Mouse (Mus musculus) embryonic fibroblast, embryonic 13.5 days (primary cell): ENCODE results near the gene D630045J12Rik. TPM values are rescaled to one million over a fixed set of nuclear protein-coding genes. Genes with fewer than 3 reads are reported as not detected.

Experiments used
- H3K27ac ChIP-seq: 2 replicates; pipeline ENCODE4 v1.5.1; 2012; ENCODE audit warnings: low read length, control low read depth, inconsistent platforms; ENCODE audit not compliant: insufficient read depth
- H3K4me1 ChIP-seq: 2 replicates; pipeline ENCODE4 v1.6.1; 2011; ENCODE audit warnings: low read length; ENCODE audit not compliant: control insufficient read depth, insufficient read depth
- H3K4me3 ChIP-seq: 2 replicates; pipeline ENCODE4 v1.5.1; 2011; ENCODE audit warnings: mild to moderate bottlenecking, control low read depth, low read length; ENCODE audit not compliant: insufficient read depth
- CTCF ChIP-seq: IDR thresholded peaks from 2 replicates; pipeline ENCODE4 v1.5.1; 2011; ENCODE audit warnings: mild to moderate bottlenecking, control low read depth, low read length, moderate library complexity, borderline replicate concordance; ENCODE audit not compliant: insufficient read depth
- POLR2A ChIP-seq: IDR thresholded peaks from 2 replicates; pipeline ENCODE4 v1.6.1; 2011; ENCODE audit warnings: low read depth, mild to moderate bottlenecking, control low read depth, low read length, moderate library complexity
- polyA plus RNA-seq: library from polyadenylated mRNA; stranded (reverse); fragments of >200 nt; gene quantifications from 2 replicates; pipeline ENCODE4 v1.2.4, GENCODE M21; 2011; ENCODE audit warnings: low read depth; ENCODE audit not compliant: missing spikeins, insufficient read length

D630045J12Rik gene
- polyA plus RNA-seq, 1 experiment, result 6.1 TPM

- no peak overlapping the region for H3K27ac ChIP-seq
- no peak for TF ChIP-seq POLR2A
- no peak for TF ChIP-seq CTCF
- H3K4me3 ChIP-seq, result no peak overlapping the region
- H3K4me1 ChIP-seq, result peaks cover 13% of the 10 kb centered on the region
These were observed 125.7 kb downstream of the D630045J12Rik start for GRCm38 (mm10) chr6:38128115-38128514.

GRCm38 (mm10) chr6:38125462-38125861 is 128.3 kb downstream of the D630045J12Rik start:
- Histone ChIP-seq H3K4me3 (no peak overlapping the region), H3K4me1 (no peaks in the 10 kb centered on the region), H3K27ac (no peak overlapping the region)
- TF ChIP-seq CTCF (no peak), POLR2A (no peak)

- Histone ChIP-seq H3K4me3 (no peak overlapping the region), H3K27ac (no peak overlapping the region), H3K4me1 (no peaks in the 10 kb centered on the region)
- TF ChIP-seq CTCF (no peak), POLR2A (no peak)
These were observed 128.9 kb downstream of the D630045J12Rik start for GRCm38 (mm10) chr6:38124882-38125281.

- H3K27ac ChIP-seq, result no peak within 1 kb of the TSS
- TF ChIP-seq CTCF (no peak), POLR2A (no peak)
- no peaks in the 10 kb centered on the region for H3K4me1 ChIP-seq
- no peak within 1 kb of the TSS for H3K4me3 ChIP-seq
These were observed 129.5 kb downstream of the D630045J12Rik start, which contains the start of gene Atp6v0a4 for GRCm38 (mm10) chr6:38124207-38124835. Gene Atp6v0a4 (minus strand): TSS chr6:38124586.

GRCm38 (mm10) chr6:38123471-38124206 is 130.2 kb downstream of the D630045J12Rik start:
- no peak for TF ChIP-seq CTCF
- no peak overlapping the region for H3K4me3 ChIP-seq
- H3K4me1 ChIP-seq, result no peaks in the 10 kb centered on the region
- H3K27ac ChIP-seq, result no peak overlapping the region

- Histone ChIP-seq H3K4me1 (no peaks in the 10 kb centered on the region), H3K4me3 (no peak overlapping the region), H3K27ac (no peak overlapping the region)
- TF ChIP-seq CTCF (no peak), POLR2A (no peak)
These were observed 131.0 kb downstream of the D630045J12Rik start for GRCm38 (mm10) chr6:38122791-38123190.

- TF ChIP-seq POLR2A, result no peak
- no peak for TF ChIP-seq CTCF
- Histone ChIP-seq H3K4me1 (no peaks in the 10 kb centered on the region), H3K4me3 (no peak overlapping the region), H3K27ac (no peak overlapping the region)
These were observed 132.0 kb downstream of the D630045J12Rik start for GRCm38 (mm10) chr6:38121843-38122242.

GRCm38 (mm10) chr6:38120681-38121371 is 133.0 kb downstream of the D630045J12Rik start:
- H3K4me3 ChIP-seq, result no peak overlapping the region
- H3K27ac ChIP-seq, result no peak overlapping the region
- TF ChIP-seq CTCF (no peak), POLR2A (no peak)
- H3K4me1 ChIP-seq, result peaks cover 3% of the 10 kb centered on the region; the same call in 1 of the 2 replicates

GRCm38 (mm10) chr6:38118341-38118740 is 135.5 kb downstream of the D630045J12Rik start:
- Histone ChIP-seq H3K27ac (no peak overlapping the region), H3K4me3 (no peak overlapping the region), H3K4me1 (peaks cover 4% of the 10 kb centered on the region; the same call in 1 of the 2 replicates)
- no peak for TF ChIP-seq CTCF
- TF ChIP-seq POLR2A, result no peak
